9 mouse cellular contexts compared by ENCODE assay signal in genomic region chr14:58075433-58076029, GRCm38 (mm10). TPM values are rescaled to one million over a fixed set of nuclear protein-coding genes. Genes with fewer than 3 reads are reported as not detected.
DNase-seq lines count a peak whose midpoint lies in the region; ATAC-seq and TF ChIP-seq lines count a peak whose summit lies in the region.
"Had no signal": no experiment of that assay in that cellular context is flagged by ENCODE, and none has a peak within 500 bp of the region (broad histone marks: within the 10 kb centered on the region; RNA-seq: fewer than 3 reads in every experiment).

No protein-coding gene starts in this region.

- peak overlapping the region; percentile 54 for H3K4me3 ChIP-seq in forebrain, embryonic 15.5 days
- peak overlapping the region; percentile 59 for H3K4me3 ChIP-seq in intestine, embryonic 15.5 days (replicated peaks)
- H3K4me3 ChIP-seq in liver, adult 2 months (ENCODE audit: insufficient read depth, low read depth, low read length) = peak overlapping the region; percentile 39; the same call in 1 of the 2 replicates

- peak overlapping the region; percentile 99 for H3K4me2 ChIP-seq in forebrain, embryonic 15.5 days (replicated peaks)
- H3K4me2 ChIP-seq in intestine, embryonic 15.5 days (replicated peaks) = peak overlapping the region; percentile 92

- no peak for TF ChIP-seq CTCF in liver, adult 2 months (IDR thresholded peaks at IDR 0.05; ENCODE audit: low read depth, low read length)

- peak overlapping the region; percentile 58 for H3K9ac ChIP-seq in forebrain, embryonic 15.5 days (replicated peaks)
- peak overlapping the region; percentile 56 for H3K9ac ChIP-seq in intestine, embryonic 15.5 days
- H3K9ac ChIP-seq in liver, adult 2 months (ENCODE audit: low read depth, low read length) = no peak overlapping the region

- H3K36me3 ChIP-seq in forebrain, embryonic 15.5 days = no peaks in the 10 kb centered on the region
- H3K36me3 ChIP-seq in intestine, embryonic 15.5 days = no peaks in the 10 kb centered on the region
- no peaks in the 10 kb centered on the region for H3K36me3 ChIP-seq in liver, adult 2 months (ENCODE audit: control insufficient read depth, insufficient read depth, low read length)

- TF ChIP-seq POLR2A in liver, adult 2 months (IDR thresholded peaks at IDR 0.05; ENCODE audit: extremely low read depth, insufficient read depth, low read length) = no peak

- H3K79me2 ChIP-seq in liver, adult 2 months (ENCODE audit: control insufficient read depth, insufficient read depth, low read length) = no peaks in the 10 kb centered on the region

- peak overlapping the region; percentile 42 for H3K27ac ChIP-seq in forebrain, embryonic 15.5 days (replicated peaks)
- H3K27ac ChIP-seq in intestine, embryonic 15.5 days = peak overlapping the region; percentile 77
- no peak overlapping the region for H3K27ac ChIP-seq in liver, adult 2 months (replicated peaks; ENCODE audit: insufficient read depth, low read depth, low read length)

- peaks cover 51% of the 10 kb centered on the region for H3K27me3 ChIP-seq in forebrain, embryonic 15.5 days
- peaks cover 60% of the 10 kb centered on the region for H3K27me3 ChIP-seq in intestine, embryonic 15.5 days (replicated peaks)
- H3K27me3 ChIP-seq in liver, adult 2 months (ENCODE audit: control insufficient read depth, insufficient read depth, low read length) = peaks cover 37% of the 10 kb centered on the region

- H3K4me1 ChIP-seq in forebrain, embryonic 15.5 days = peaks cover 57% of the 10 kb centered on the region
- H3K4me1 ChIP-seq in intestine, embryonic 15.5 days (replicated peaks) = peaks cover 28% of the 10 kb centered on the region
- H3K4me1 ChIP-seq in liver, adult 2 months (ENCODE audit: control insufficient read depth, insufficient read depth, low read length) = peaks cover 13% of the 10 kb centered on the region

- H3K9me3 ChIP-seq in forebrain, embryonic 15.5 days = no peaks in the 10 kb centered on the region
- no peaks in the 10 kb centered on the region for H3K9me3 ChIP-seq in intestine, embryonic 15.5 days

- peak; percentile 11 for ATAC-seq in forebrain, embryonic 15.5 days (replicated peaks)
- peak; percentile 19 for ATAC-seq in intestine, embryonic 15.5 days
- no peak for ATAC-seq in erythroid progenitor cell, adult 5-6 weeks (replicated peaks; ENCODE audit: low FRiP score, poor library complexity, severe bottlenecking)

- WGBS in forebrain, embryonic 15.5 days = under 1% methylated on average over 31 of the region's 31 CpGs
- WGBS in intestine, embryonic 15.5 days = under 1% methylated on average over 31 of the region's 31 CpGs
- WGBS in liver, adult 2 months = 2% methylated on average over 31 of the region's 31 CpGs

- peak; percentile 25 to 42 for DNase-seq in left cerebral cortex, adult 18-20 months (ENCODE audit: low spot score in 2 of 2)
- DNase-seq in left cerebral cortex, adult 11 months (ENCODE audit: low spot score) = no peak
- DNase-seq in cerebellum, adult 11 months = peak; percentile 65
- DNase-seq in liver, adult 2 months (ENCODE audit: extremely low read depth, low read depth, low spot score) = no peak
- peak; percentile 80 for DNase-seq in retina, postnatal 1 day

RNA-seq across cellular contexts. Expression of gene Fgf9, which starts 5.2 kb away (rescaled TPM):
- 10 to 100 TPM; 22.5 to 25.3 TPM for total RNA-seq in left cerebral cortex, adult 18-20 months (2021)
- 8.4 and 9.0 TPM in 2 replicates for polyA plus RNA-seq in forebrain, embryonic 15.5 days (2015; fragmentation: Nextera tagmentation; extraction: Ambion mirVana)
- polyA plus RNA-seq in intestine, embryonic 15.5 days (2015; fragmentation: Nextera tagmentation; extraction: Ambion mirVana) = 17.1 and 19.3 TPM in 2 replicates
- total RNA-seq in liver, adult 2 months (2014; rRNA removed) = 0.09 and 0.34 TPM in 2 replicates
- polyA plus RNA-seq in liver, adult 2 months (2012; rRNA removed) = 0.07 TPM in 2 replicates
- not detected in 2 replicates for total RNA-seq in erythroid progenitor cell, adult 5-6 weeks (2015; ENCODE audit: low replicate concordance)
- total RNA-seq in erythroid progenitor cell, adult 5-6 weeks (2017; ENCODE audit: low replicate concordance) = not detected in 2 replicates
- total RNA-seq: MEL had no signal

Comparison
In these comparisons a context has a peak if more than half of its experiments do, and no peak if none do; other contexts are left out.
1. DNase-seq: peak in left cerebral cortex, adult 18-20 months (2 of 2), cerebellum, adult 11 months (single experiment) and retina, postnatal 1 day (single experiment); none in left cerebral cortex, adult 11 months (single experiment) and liver, adult 2 months (single experiment).
2. RNA of gene Fgf9, which starts 5.2 kb away (total RNA-seq): 22.5 to 25.3 TPM in left cerebral cortex, adult 18-20 months; 0.09 to 0.34 TPM in liver, adult 2 months and not detected in erythroid progenitor cell, adult 5-6 weeks; every median in the first group is over 10 times any median in the second.
3. Peak in every context shown above with its lines, with median percentiles within 50 percentile points of each other: H3K4me3 ChIP-seq.